Mouse (Mus musculus) liver, adult 2 months (tissue): ENCODE results near the gene Tnfrsf14.

ENCODE experiments used
- CTCF ChIP-seq: fragments of 200-500 bp; IDR thresholded peaks from 2 replicates; pipeline ENCODE4 v1.5.1; 2011; ENCODE audit warnings: low read depth, low read length, control low read depth
- POLR2A ChIP-seq: fragments of 200-500 bp; IDR thresholded peaks from 2 replicates; pipeline ENCODE4 v1.6.1; 2011; ENCODE audit warnings: low read length, control low read depth; ENCODE audit not compliant: insufficient read depth; ENCODE audit errors: extremely low read depth

DNA sequence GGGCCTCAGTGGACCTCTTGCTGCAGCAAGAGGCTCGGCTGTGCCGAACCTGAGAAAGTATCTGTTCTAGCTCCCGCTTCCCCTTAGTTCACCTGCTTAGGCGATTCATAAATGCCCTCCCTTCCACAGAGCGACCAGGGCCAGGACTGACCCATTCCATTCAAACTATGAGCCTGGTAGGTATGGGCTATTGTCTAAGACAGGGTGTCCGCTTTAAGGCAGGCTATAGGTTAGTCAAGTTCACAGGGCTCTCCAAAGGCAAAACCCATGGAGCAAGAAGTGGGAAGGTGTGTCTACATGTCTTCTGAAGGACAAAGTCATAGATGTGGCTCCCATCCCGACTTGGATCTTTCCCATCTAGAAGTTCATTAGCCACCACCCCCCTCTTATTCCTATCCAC, 34.3 kb upstream of the Tnfrsf14 start:
- TF ChIP-seq CTCF = no peak
- TF ChIP-seq POLR2A = no peak
